Mouse (Mus musculus): ENCODE results near the gene Gtpbp4. TPM values are rescaled to one million over a fixed set of nuclear protein-coding genes. Genes with fewer than 3 reads are reported as not detected.

Gtpbp4 gene
- polyA plus RNA-seq, 1 experiment from 2014 or later = 61.0 TPM

DNA sequence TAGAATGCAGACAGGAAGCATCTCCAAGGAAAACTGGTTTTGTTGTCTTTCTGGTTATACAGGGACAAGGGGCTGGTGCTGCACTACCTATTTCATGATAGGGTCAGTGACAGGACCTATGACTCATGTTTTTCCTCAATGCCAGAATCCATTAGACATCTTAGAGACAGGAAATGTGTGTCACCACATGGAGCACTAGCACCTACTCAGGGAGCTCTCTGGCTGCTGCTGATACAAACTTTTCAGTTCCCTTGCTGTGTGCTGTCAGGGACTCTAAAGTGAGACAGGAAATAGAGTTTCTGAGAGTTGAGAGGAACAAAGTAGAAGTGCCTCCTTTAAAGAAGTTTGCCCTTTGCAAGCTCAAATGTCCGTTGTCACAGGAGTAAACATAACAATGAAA, 31.4 kb upstream of the Gtpbp4 start:
- H3K9me3 ChIP-seq (replicated peaks; ENCODE audit: low read length) = no peaks in the 10 kb centered on the region
- ATAC-seq (replicated peaks; ENCODE audit: low FRiP score, low read depth) (no peak), DNase-seq (ENCODE audit: low spot score) (no peak)
- no peak overlapping the region for H3K4me2 ChIP-seq (ENCODE audit: low read length)
- no peaks in the 10 kb centered on the region for H3K4me1 ChIP-seq (replicated peaks; ENCODE audit: insufficient read depth, low read length)
- 51% methylated on average over 1 of the region's 1 CpGs for WGBS
- no peak overlapping the region for H3K27ac ChIP-seq
- H3K27me3 ChIP-seq (ENCODE audit: insufficient read depth, low read length) = no peaks in the 10 kb centered on the region
- no peak overlapping the region for H3K4me3 ChIP-seq (replicated peaks; ENCODE audit: low read depth, low read length)
- H3K36me3 ChIP-seq (ENCODE audit: insufficient read depth, low read length) = no peaks in the 10 kb centered on the region
- TF ChIP-seq CTCF (IDR thresholded peaks at IDR 0.05; ENCODE audit: low read depth) = no peak
- H3K9ac ChIP-seq (ENCODE audit: low read depth, low read length) = no peak overlapping the region

DNA sequence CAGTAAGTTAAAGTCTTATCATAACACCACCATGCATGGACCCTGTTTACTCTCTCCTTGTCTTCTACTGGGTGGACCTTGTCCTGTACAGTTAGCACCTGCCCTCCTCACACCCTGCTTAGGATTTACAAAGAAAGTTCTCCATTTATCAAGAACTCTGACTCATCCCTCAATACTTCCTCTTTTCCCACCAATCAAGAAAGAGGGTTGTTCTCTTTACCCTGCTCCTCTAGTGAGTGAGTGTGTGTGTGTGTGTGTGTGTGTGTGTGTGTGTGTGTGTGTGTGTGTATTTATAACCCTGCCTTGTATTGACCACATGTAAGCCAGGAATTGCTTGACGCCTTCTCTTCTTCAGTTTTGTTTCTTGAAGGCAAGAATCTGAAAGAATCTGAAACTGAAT, 26.7 kb upstream of the Gtpbp4 start:
- no peaks in the 10 kb centered on the region for H3K27me3 ChIP-seq (ENCODE audit: insufficient read depth, low read length)
- no peak overlapping the region for H3K27ac ChIP-seq
- no peaks in the 10 kb centered on the region for H3K9me3 ChIP-seq (replicated peaks; ENCODE audit: low read length)
- WGBS = 91% methylated on average over 1 of the region's 1 CpGs
- ATAC-seq (replicated peaks; ENCODE audit: low FRiP score, low read depth) (no peak), DNase-seq (ENCODE audit: low spot score) (no peak)
- H3K4me1 ChIP-seq (replicated peaks; ENCODE audit: insufficient read depth, low read length) = no peaks in the 10 kb centered on the region
- no peak overlapping the region for H3K4me3 ChIP-seq (replicated peaks; ENCODE audit: low read depth, low read length)
- no peaks in the 10 kb centered on the region for H3K36me3 ChIP-seq (ENCODE audit: insufficient read depth, low read length)
- H3K4me2 ChIP-seq (ENCODE audit: low read length) = no peak overlapping the region
- no peak overlapping the region for H3K9ac ChIP-seq (ENCODE audit: low read depth, low read length)
- TF ChIP-seq CTCF (IDR thresholded peaks at IDR 0.05; ENCODE audit: low read depth) = no peak

DNA sequence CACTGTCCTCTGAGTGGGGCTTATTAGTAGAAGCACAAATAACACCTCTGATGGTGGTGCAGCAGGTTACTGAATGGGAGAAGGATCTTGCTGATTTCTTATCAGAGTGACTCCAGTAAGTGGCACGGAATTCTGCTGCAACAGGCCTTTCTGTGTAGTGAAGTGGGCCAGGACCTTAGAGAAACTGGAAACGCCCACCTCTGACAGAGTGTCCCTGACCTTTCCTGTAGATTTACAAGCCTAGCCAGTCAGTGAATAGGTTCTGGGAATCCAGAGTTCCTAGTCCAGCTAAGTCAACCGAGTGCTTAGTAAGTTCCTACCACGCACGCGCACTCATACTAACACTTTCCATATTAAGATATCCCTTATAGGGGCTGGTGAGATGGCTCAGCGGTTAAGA, 25.7 kb upstream of the Gtpbp4 start:
- no peaks in the 10 kb centered on the region for H3K9me3 ChIP-seq (replicated peaks; ENCODE audit: low read length)
- no peak overlapping the region for H3K4me3 ChIP-seq (replicated peaks; ENCODE audit: low read depth, low read length)
- no peak overlapping the region for H3K27ac ChIP-seq
- ATAC-seq (replicated peaks; ENCODE audit: low FRiP score, low read depth) (no peak), DNase-seq (ENCODE audit: low spot score) (no peak)
- H3K27me3 ChIP-seq (ENCODE audit: insufficient read depth, low read length) = no peaks in the 10 kb centered on the region
- no peak for TF ChIP-seq CTCF (IDR thresholded peaks at IDR 0.05; ENCODE audit: low read depth)
- no peak overlapping the region for H3K9ac ChIP-seq (ENCODE audit: low read depth, low read length)
- no peaks in the 10 kb centered on the region for H3K4me1 ChIP-seq (replicated peaks; ENCODE audit: insufficient read depth, low read length)
- H3K4me2 ChIP-seq (ENCODE audit: low read length) = no peak overlapping the region
- no peaks in the 10 kb centered on the region for H3K36me3 ChIP-seq (ENCODE audit: insufficient read depth, low read length)
- WGBS = 77% methylated on average over 7 of the region's 7 CpGs

DNA sequence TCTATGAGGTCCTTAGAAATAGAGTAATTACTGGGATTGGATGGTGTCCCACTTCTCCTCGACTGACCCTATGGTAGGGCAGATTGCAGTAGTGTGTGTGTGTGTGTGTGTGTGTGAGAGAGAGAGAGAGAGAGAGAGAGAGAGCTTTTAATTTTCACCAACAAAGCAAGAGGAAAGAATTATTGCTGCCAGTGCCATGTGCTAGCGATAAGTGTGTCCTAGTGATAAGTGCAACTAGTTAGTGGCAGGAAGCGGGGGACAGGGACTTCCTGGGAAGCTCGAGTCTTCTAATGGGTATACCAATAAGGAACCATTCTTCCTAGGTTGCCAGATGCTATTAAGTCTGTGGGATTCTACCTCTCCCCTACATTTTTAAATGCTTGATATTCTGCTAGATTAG, 23.8 kb upstream of the Gtpbp4 start:
- 82% methylated on average over 4 of the region's 4 CpGs for WGBS
- H3K9me3 ChIP-seq (replicated peaks; ENCODE audit: low read length) = no peaks in the 10 kb centered on the region
- TF ChIP-seq CTCF (IDR thresholded peaks at IDR 0.05; ENCODE audit: low read depth) = no peak

DNA sequence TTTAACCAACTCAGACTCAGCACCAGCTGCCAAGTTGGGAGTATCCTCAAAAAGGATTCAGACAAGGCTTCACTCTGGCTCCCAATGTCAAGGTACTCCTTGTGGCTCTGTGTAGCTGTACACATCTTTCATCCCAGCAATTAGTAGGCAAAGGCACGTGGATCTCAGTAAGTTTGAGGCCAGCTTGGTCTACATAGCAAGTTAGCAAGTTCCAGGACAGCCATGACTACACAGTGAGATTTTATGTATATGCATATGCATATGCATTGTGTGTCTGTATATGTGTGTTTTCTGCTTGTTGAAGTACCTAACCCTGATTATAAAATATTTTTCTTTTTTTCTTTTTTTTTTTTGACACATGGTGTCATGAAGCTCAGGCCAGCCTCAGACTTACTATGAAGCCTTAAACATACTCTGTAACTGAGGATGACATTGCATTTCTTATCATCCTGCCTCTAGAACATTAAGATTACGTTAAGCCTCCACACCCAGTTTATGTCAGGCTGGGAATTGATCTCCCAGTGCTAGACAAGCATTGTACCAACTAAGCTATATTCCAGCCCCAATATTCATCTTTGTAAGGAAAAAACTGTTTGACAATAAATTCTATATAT, 23.2 kb upstream of the Gtpbp4 start:
- no peak for ATAC-seq (replicated peaks; ENCODE audit: low FRiP score, low read depth)
- Histone ChIP-seq H3K27me3 (ENCODE audit: insufficient read depth, low read length) (no peaks in the 10 kb centered on the region), H3K27ac (no peak overlapping the region), H3K36me3 (ENCODE audit: insufficient read depth, low read length) (no peaks in the 10 kb centered on the region), H3K9me3 (replicated peaks; ENCODE audit: low read length) (no peaks in the 10 kb centered on the region), H3K9ac (ENCODE audit: low read depth, low read length) (no peak overlapping the region), H3K4me2 (ENCODE audit: low read length) (no peak overlapping the region), H3K4me3 (replicated peaks; ENCODE audit: low read depth, low read length) (no peak overlapping the region), H3K4me1 (replicated peaks; ENCODE audit: insufficient read depth, low read length) (no peaks in the 10 kb centered on the region)
- 79% methylated on average over 2 of the region's 2 CpGs for WGBS
- no peak for DNase-seq (ENCODE audit: low spot score)
- TF ChIP-seq CTCF (IDR thresholded peaks at IDR 0.05; ENCODE audit: low read depth) = no peak

More for the DNA sequence above, 23.8 kb upstream of the Gtpbp4 start:
- Histone ChIP-seq H3K27me3 (ENCODE audit: insufficient read depth, low read length) (no peaks in the 10 kb centered on the region), H3K36me3 (ENCODE audit: insufficient read depth, low read length) (no peaks in the 10 kb centered on the region), H3K9ac (ENCODE audit: low read depth, low read length) (no peak overlapping the region), H3K4me3 (replicated peaks; ENCODE audit: low read depth, low read length) (no peak overlapping the region), H3K27ac (no peak overlapping the region), H3K4me1 (replicated peaks; ENCODE audit: insufficient read depth, low read length) (no peaks in the 10 kb centered on the region), H3K4me2 (ENCODE audit: low read length) (no peak overlapping the region)
- ATAC-seq (replicated peaks; ENCODE audit: low FRiP score, low read depth) (no peak), DNase-seq (ENCODE audit: low spot score) (no peak)

DNA sequence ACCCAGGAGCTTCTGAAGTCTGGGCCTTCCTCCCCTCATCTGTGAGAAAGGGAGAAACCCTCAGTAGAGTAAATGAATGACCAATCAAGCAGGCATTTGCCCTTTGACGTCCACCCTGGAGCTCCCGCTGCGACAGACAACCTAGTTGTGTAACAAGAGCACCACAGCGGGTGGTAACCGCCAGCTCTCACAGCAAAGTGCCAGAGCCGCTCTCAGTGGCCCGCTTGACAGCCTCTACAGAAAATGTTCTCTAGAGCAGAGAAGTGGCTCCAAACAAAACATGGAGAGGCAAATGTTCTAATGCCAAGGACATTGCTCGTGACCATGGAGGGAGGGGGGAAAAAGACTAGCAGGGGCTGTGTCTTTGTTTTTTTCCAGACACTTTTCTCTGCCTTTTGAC, 21.3 kb upstream of the Gtpbp4 start:
- H3K27ac ChIP-seq = no peak overlapping the region
- H3K9me3 ChIP-seq (replicated peaks; ENCODE audit: low read length) = no peaks in the 10 kb centered on the region
- ATAC-seq (replicated peaks; ENCODE audit: low FRiP score, low read depth) (peak; percentile 68), DNase-seq (ENCODE audit: low spot score) (peak; percentile 16)
- no peaks in the 10 kb centered on the region for H3K4me1 ChIP-seq (replicated peaks; ENCODE audit: insufficient read depth, low read length)
- H3K4me2 ChIP-seq (ENCODE audit: low read length) = no peak overlapping the region
- no peak overlapping the region for H3K4me3 ChIP-seq (replicated peaks; ENCODE audit: low read depth, low read length)
- no peaks in the 10 kb centered on the region for H3K36me3 ChIP-seq (ENCODE audit: insufficient read depth, low read length)
- no peaks in the 10 kb centered on the region for H3K27me3 ChIP-seq (ENCODE audit: insufficient read depth, low read length)
- no peak for TF ChIP-seq CTCF (IDR thresholded peaks at IDR 0.05; ENCODE audit: low read depth)
- no peak overlapping the region for H3K9ac ChIP-seq (ENCODE audit: low read depth, low read length)
- WGBS = 10% methylated on average over 8 of the region's 8 CpGs

DNA sequence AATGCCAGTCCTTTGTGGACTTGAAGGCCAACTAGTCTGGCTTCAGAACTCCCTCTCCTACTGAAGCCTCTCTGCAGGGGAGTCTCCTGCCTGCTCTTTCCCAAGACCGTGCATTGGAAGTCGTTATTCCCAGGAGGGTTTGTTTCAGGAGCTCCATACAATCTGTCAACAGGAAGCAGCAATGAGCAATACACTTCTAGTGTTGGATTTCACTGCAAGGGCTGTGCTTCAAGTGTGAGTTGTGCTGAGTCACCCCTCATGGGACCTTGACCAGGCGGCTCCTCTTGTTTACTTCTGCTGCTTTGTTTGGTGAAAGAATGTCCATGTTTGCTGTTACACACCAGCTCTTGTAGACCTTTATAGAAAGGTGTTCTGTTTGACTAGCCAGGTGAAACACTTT, 18.5 kb upstream of the Gtpbp4 start:
- DNase-seq (ENCODE audit: low spot score) (peak; percentile 22), ATAC-seq (replicated peaks; ENCODE audit: low FRiP score, low read depth) (no peak; the same call in 1 of the 2 replicates)
- TF ChIP-seq CTCF (IDR thresholded peaks at IDR 0.05; ENCODE audit: low read depth) = no peak
- 12% methylated on average over 3 of the region's 3 CpGs for WGBS
- Histone ChIP-seq H3K4me3 (replicated peaks; ENCODE audit: low read depth, low read length) (no peak overlapping the region), H3K4me2 (ENCODE audit: low read length) (no peak overlapping the region), H3K9ac (ENCODE audit: low read depth, low read length) (no peak overlapping the region), H3K4me1 (replicated peaks; ENCODE audit: insufficient read depth, low read length) (no peaks in the 10 kb centered on the region), H3K36me3 (ENCODE audit: insufficient read depth, low read length) (no peaks in the 10 kb centered on the region), H3K9me3 (replicated peaks; ENCODE audit: low read length) (no peaks in the 10 kb centered on the region), H3K27me3 (ENCODE audit: insufficient read depth, low read length) (no peaks in the 10 kb centered on the region), H3K27ac (0 out of 2 replicates have a peak overlapping the region, but pooled peaks have one; percentile 15)
